Mouse (Mus musculus) olfactory bulb, adult 2 months (tissue): ENCODE measurements around the gene Akap13.

Experiments used
- CTCF ChIP-seq: fragments of 200-500 bp; IDR thresholded peaks from 2 replicates; pipeline ENCODE4 v1.5.1; 2012; ENCODE audit warnings: low read depth, mild to moderate bottlenecking, low read length, moderate library complexity; ENCODE audit not compliant: insufficient read depth
- POLR2A ChIP-seq: fragments of 200-500 bp; IDR thresholded peaks from 2 replicates; pipeline ENCODE4 v1.6.1; 2012; ENCODE audit warnings: mild to moderate bottlenecking, low read depth, low read length, moderate library complexity; ENCODE audit not compliant: insufficient read depth

DNA sequence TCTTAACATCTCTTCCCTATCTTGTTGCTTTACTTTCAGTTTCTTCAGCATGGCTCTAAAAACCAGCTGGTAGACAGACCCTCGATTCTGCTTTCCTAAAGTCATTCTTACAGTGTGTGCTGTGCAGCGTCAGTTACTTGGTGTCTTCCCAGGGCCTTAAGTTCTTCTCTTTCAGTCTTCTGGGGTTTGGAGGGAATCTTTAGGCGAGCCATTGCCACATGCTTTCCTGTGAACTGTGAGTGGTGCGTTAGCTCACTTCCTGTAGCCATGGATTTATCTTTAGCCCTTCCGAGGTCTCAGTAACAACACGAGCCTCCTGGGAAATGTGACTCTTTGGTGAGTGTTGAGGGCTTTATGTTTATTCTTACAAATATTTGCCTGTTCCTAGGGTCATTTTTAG is 214.1 kb downstream of the Akap13 start:
- TF ChIP-seq CTCF (no peak), POLR2A (no peak)
